Mouse (Mus musculus): ENCODE data around the gene AA467197. TPM values are rescaled to one million over a fixed set of nuclear protein-coding genes. Genes with fewer than 3 reads are reported as not detected.

AA467197 gene
- total RNA-seq, 2 experiments from 2014 or later: 1.1 TPM; not detected in 1

DNA sequence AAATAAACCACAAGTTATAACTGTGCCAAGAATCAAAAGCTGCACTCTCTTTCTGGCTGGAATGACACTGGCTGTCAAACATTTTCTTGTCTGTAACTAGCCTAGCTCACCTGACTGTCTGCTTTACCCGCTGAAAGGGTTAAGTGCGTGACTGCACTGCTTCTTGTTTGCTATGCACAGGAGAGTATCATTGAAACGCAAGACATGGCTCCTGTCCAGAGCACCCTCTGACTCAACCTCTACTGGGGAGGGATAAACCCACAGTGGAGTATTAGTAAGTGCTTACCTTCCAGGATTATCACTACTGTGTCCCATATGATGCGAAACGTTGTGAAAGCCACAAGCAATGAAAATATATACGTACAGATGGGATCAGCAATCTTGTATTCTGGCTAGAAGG, 49.9 kb downstream of the AA467197 start:
- no peak overlapping the region for H3K27ac ChIP-seq
- DNase-seq (ENCODE audit: low spot score in 2 of 2): no peak
- no peak for TF ChIP-seq CTCF (conservative IDR thresholded peaks at IDR 0.05)
- H3K4me3 ChIP-seq: no peak overlapping the region

Small RNA genes within 50 kb of the gene (microRNA-seq; reads per million reads assigned to microRNA genes)
- gene Mir147: 3.5 to 4.2 reads per million in 2 experiments

Other genes starting within 250 kb of the AA467197 start
- gene Slc28a2, start 210.5 kb upstream of the AA467197 start, total RNA-seq (2021): under 1 TPM in 1 of 2 experiments, not detected in 1; 0.54 TPM
- not detected for gene Gm14085, start 152.0 kb upstream of the AA467197 start, total RNA-seq (2021)
- 10 to 100 TPM; 64.9 to 72.1 TPM for gene Gatm, start 25.7 kb upstream of the AA467197 start, total RNA-seq (2021)
- gene Slc30a4, start 65.7 kb downstream of the AA467197 start, total RNA-seq (2021): 10 to 100 TPM; 27.4 to 29.2 TPM
- 10 to 100 TPM; 19.5 to 24.8 TPM for gene Bloc1s6, start 101.5 kb downstream of the AA467197 start, total RNA-seq (2021)
- gene Sqor, start 128.3 kb downstream of the AA467197 start, total RNA-seq (2021): 1 to 10 TPM; 4.3 to 5.5 TPM